Comparison of ENCODE assay signal across 9 mouse cellular contexts in genomic region chr10:77583795-77584422, GRCm38 (mm10). TPM values are rescaled to one million over a fixed set of nuclear protein-coding genes. Genes with fewer than 3 reads are reported as not detected.
DNase-seq lines count a peak whose midpoint lies in the region; ATAC-seq lines count a peak whose summit lies in the region.
"Had no signal": no experiment of that assay in that cellular context is flagged by ENCODE, and none has a peak within 500 bp of the region (broad histone marks: within the 10 kb centered on the region; RNA-seq: fewer than 3 reads in every experiment).

No protein-coding gene starts in this region.

- 77% methylated on average over 10 of the region's 10 CpGs for WGBS in forebrain, embryonic 12.5 days
- 78% methylated on average over 10 of the region's 10 CpGs for WGBS in forebrain, embryonic 16.5 days

- H3K4me2 ChIP-seq in forebrain, embryonic 12.5 days, result no peak overlapping the region
- H3K4me2 ChIP-seq in forebrain, embryonic 16.5 days (ENCODE audit: low read length), result no peak overlapping the region

- H3K9ac ChIP-seq in forebrain, embryonic 12.5 days, result no peak overlapping the region; the same call in 1 of the 2 replicates
- no peak overlapping the region for H3K9ac ChIP-seq in forebrain, embryonic 16.5 days (replicated peaks; ENCODE audit: low read depth, low read length)

- 0 out of 2 replicates have a peak overlapping the region, but pooled peaks have one; percentile 31 for H3K27ac ChIP-seq in forebrain, embryonic 12.5 days
- no peak overlapping the region for H3K27ac ChIP-seq in forebrain, embryonic 16.5 days (ENCODE audit: low read length)

- H3K36me3 ChIP-seq in forebrain, embryonic 12.5 days (replicated peaks), result peaks cover 18% of the 10 kb centered on the region
- H3K36me3 ChIP-seq in forebrain, embryonic 16.5 days (ENCODE audit: control insufficient read depth, insufficient read depth), result no peaks in the 10 kb centered on the region

- 0 out of 2 replicates have a peak, but pooled peaks cover 6% of the 10 kb centered on the region for H3K27me3 ChIP-seq in forebrain, embryonic 12.5 days
- no peaks in the 10 kb centered on the region for H3K27me3 ChIP-seq in forebrain, embryonic 16.5 days (replicated peaks; ENCODE audit: control insufficient read depth, insufficient read depth, low read length)

- DNase-seq in adrenal gland, postnatal 25 days, result peak; percentile 25
- DNase-seq in heart, postnatal 36 days, result peak; percentile 39 to 45
- DNase-seq in lung, postnatal 10 days, result peak; percentile 61
- no peak for DNase-seq in urinary bladder, postnatal 4 days (ENCODE audit: low spot score in 2 of 2)
- DNase-seq in right cerebral cortex, adult 2 months (ENCODE audit: low spot score in 2 of 2), result no peak
- no peak for DNase-seq in layer of hippocampus, adult 11-12 months (ENCODE audit: low spot score)

- no peak overlapping the region for H3K4me3 ChIP-seq in forebrain, embryonic 12.5 days (replicated peaks)
- no peak overlapping the region for H3K4me3 ChIP-seq in forebrain, embryonic 16.5 days (replicated peaks; ENCODE audit: low read length)

- ATAC-seq in forebrain, embryonic 12.5 days (ENCODE audit: low FRiP score), result no peak
- no peak for ATAC-seq in forebrain, embryonic 16.5 days

- peaks cover 30% of the 10 kb centered on the region for H3K4me1 ChIP-seq in forebrain, embryonic 12.5 days
- H3K4me1 ChIP-seq in forebrain, embryonic 16.5 days (replicated peaks; ENCODE audit: control insufficient read depth, insufficient read depth, low read length), result peaks cover 11% of the 10 kb centered on the region

- H3K9me3 ChIP-seq in forebrain, embryonic 12.5 days, result no peaks in the 10 kb centered on the region
- no peaks in the 10 kb centered on the region for H3K9me3 ChIP-seq in forebrain, embryonic 16.5 days (ENCODE audit: control insufficient read depth, low read length)

- intact Hi-C loops in heart, postnatal 36 days (cut with DNase I), result loop anchor here (5.0 kb wide), 2 partner anchors 38 to 167 kb away; partner anchors contain the start of genes Adarb1 and Ube2g2

RNA-seq across cellular contexts. Expression of gene Pttg1ip, which starts 2.4 kb away (rescaled TPM):
- 61.9 and 64.6 TPM in 2 replicates for polyA plus RNA-seq in forebrain, embryonic 12.5 days (2016; fragmentation: Nextera tagmentation; extraction: Ambion mirVana)
- polyA plus RNA-seq in forebrain, embryonic 16.5 days (2015; fragmentation: Nextera tagmentation; extraction: Ambion mirVana), result 73.3 and 80.5 TPM in 2 replicates
- total RNA-seq in adrenal gland, postnatal 25 days (2021), result 154 and 195 TPM in 2 replicates
- 100 to 1,000 TPM; 137 to 138 TPM for total RNA-seq in heart, postnatal 36 days (2021)

RNA-seq across cellular contexts. Expression of gene Sumo3, which starts 22.0 kb away (rescaled TPM):
- 322 and 326 TPM in 2 replicates for polyA plus RNA-seq in forebrain, embryonic 12.5 days (2016; fragmentation: Nextera tagmentation; extraction: Ambion mirVana)
- 335 and 349 TPM in 2 replicates for polyA plus RNA-seq in forebrain, embryonic 16.5 days (2015; fragmentation: Nextera tagmentation; extraction: Ambion mirVana)
- 104 and 117 TPM in 2 replicates for total RNA-seq in adrenal gland, postnatal 25 days (2021)
- total RNA-seq in heart, postnatal 36 days (2021), result 10 to 100 TPM; 52.9 to 58.9 TPM

RNA-seq across cellular contexts. Expression of gene Gm49325, which starts 22.1 kb away (rescaled TPM):
- polyA plus RNA-seq in forebrain, embryonic 12.5 days (2016; fragmentation: Nextera tagmentation; extraction: Ambion mirVana), result 15.7 and 23.4 TPM in 2 replicates
- 1.2 and 8.4 TPM in 2 replicates for polyA plus RNA-seq in forebrain, embryonic 16.5 days (2015; fragmentation: Nextera tagmentation; extraction: Ambion mirVana)
- 20.9 TPM in 1 of 2 replicates, not detected in the other for total RNA-seq in adrenal gland, postnatal 25 days (2021)
- total RNA-seq in heart, postnatal 36 days (2021), result 10 to 100 TPM; 10.6 to 17.6 TPM
- polyA plus RNA-seq: large intestine, adult 2 months had no signal

RNA-seq across cellular contexts. Expression of gene Ube2g2, which starts 38.2 kb away (rescaled TPM):
- 87.0 and 92.7 TPM in 2 replicates for polyA plus RNA-seq in forebrain, embryonic 12.5 days (2016; fragmentation: Nextera tagmentation; extraction: Ambion mirVana)
- 107 and 114 TPM in 2 replicates for polyA plus RNA-seq in forebrain, embryonic 16.5 days (2015; fragmentation: Nextera tagmentation; extraction: Ambion mirVana)
- total RNA-seq in adrenal gland, postnatal 25 days (2021), result 45.4 and 45.5 TPM in 2 replicates
- total RNA-seq in heart, postnatal 36 days (2021), result 10 to 100 TPM; 65.2 to 73.4 TPM

RNA-seq across cellular contexts. Expression of gene Itgb2, which starts 53.9 kb away (rescaled TPM):
- 0.64 and 0.74 TPM in 2 replicates for polyA plus RNA-seq in forebrain, embryonic 12.5 days (2016; fragmentation: Nextera tagmentation; extraction: Ambion mirVana)
- polyA plus RNA-seq in forebrain, embryonic 16.5 days (2015; fragmentation: Nextera tagmentation; extraction: Ambion mirVana), result 0.80 and 0.85 TPM in 2 replicates
- 2.2 and 3.3 TPM in 2 replicates for total RNA-seq in adrenal gland, postnatal 25 days (2021)
- total RNA-seq in heart, postnatal 36 days (2021), result 1 to 10 TPM; 7.1 to 9.2 TPM

Comparison
In these comparisons a context has a peak if more than half of its experiments do, and no peak if none do; other contexts are left out.
1. DNase-seq: peak in adrenal gland, postnatal 25 days (single experiment), heart, postnatal 36 days (2 of 2) and lung, postnatal 10 days (single experiment); none in urinary bladder, postnatal 4 days (0 of 2), right cerebral cortex, adult 2 months (0 of 2) and layer of hippocampus, adult 11-12 months (single experiment).